Mouse (Mus musculus): ENCODE results near the gene Insr.

Gene Insr

GRCm38 (mm10) chr8:3275189-3275588, 4.2 kb downstream of the Insr start:
- WGBS = 65% methylated on average over 5 of the region's 5 CpGs

- 75% methylated on average over 3 of the region's 3 CpGs for WGBS
Observed at GRCm38 (mm10) chr8:3273799-3274198, 5.6 kb downstream of the Insr start.

- WGBS = 82% methylated on average over 3 of the region's 3 CpGs
Observed at GRCm38 (mm10) chr8:3267449-3267761, 12.0 kb downstream of the Insr start.

DNA sequence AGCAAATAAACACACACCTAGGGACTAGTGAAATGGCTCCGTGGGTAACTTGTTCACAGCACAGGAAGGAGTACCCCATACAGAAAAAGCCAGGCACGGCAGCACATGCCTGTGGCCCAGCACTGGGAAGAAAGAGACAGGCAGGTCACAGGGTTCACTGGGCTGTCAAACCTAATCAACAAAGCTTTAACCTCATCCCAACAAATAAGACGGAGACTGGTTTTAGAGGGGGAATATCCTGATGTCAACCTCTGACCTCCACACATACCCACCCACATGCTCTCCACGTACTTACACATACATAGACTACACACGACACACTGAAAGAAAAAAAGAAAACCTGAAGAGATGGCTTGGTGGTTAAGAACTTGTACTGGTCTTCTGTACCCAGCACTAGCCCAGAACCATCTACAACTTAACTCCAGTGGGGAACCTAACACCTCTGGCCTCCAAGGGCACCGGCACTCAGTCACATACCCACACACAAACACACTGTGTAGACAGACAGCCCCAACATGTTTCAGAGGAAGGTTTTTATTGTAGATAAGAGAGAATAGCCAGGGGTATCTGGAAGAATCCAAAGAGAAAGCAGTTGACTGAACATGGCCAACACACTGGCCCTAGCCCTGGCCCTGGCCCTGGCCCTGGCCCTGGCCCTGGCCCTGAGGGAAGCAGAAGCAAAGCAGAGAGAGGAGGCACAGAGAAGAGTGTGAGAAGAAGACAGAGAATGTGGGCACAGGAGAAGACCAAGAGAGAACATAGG, 12.6 kb downstream of the Insr start:
- 87% methylated on average over 6 of the region's 6 CpGs for WGBS

DNA sequence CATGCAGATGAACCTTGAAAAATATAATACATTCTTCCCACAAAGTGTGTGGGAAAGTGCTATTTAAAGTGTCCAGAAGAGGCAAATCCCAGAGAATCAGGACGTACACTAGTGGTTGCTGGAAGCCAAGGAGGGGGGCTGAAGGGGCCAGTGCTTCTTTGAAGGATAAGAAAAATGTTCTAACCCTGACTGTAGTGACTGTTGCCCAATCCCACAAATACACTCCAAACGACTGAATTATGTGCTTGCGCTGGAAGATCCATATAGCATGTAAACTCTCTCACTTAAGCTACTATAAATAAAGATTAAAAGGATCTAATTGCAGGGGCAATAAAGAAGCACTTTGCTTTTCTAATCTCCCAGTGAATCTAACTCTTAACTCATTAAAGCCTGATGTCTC, 14.2 kb downstream of the Insr start:
- 34% methylated on average over 3 of the region's 3 CpGs for WGBS

DNA sequence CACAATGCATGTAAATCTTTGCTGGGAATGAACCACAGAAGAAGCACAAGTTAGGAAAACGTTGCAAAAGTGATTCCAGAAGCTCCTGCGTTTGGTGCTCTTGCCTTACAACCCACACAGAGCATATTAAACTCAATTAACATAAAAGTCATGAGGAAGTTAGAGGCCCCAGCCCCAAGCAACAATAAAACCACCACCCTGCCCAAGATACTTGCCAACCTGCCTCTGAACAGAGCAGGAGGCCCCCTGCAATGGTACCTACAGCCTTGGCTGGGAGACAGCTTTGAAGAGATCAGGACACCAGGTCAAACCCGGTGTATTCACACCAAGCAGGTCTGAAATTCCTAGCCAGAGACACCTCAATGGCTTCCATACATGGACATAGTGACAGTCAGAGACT, 16.6 kb downstream of the Insr start:
- 47% methylated on average over 3 of the region's 3 CpGs for WGBS

DNA sequence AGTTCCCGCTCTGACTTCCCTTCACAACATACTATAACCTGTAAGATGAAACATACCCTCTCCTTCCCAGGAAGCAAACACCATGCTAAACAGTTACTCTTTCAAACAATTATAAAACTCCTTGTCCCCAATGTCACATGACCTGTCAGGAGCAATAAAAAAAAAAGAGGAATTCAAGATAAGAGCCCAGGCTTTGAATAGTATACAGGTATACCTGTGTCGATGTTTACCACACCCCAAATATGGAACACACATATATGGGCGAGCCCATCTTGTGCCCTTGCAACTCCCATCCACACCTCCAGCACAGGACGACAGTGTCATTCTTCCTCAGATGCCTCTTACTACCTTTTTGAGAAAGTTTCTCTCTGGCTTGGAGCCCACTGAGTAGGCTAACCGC, 18.3 kb downstream of the Insr start:
- WGBS = 90% methylated on average over 5 of the region's 5 CpGs

- 41% methylated on average over 9 of the region's 9 CpGs for WGBS
Observed at GRCm38 (mm10) chr8:3260127-3260811, 19.1 kb downstream of the Insr start.

DNA sequence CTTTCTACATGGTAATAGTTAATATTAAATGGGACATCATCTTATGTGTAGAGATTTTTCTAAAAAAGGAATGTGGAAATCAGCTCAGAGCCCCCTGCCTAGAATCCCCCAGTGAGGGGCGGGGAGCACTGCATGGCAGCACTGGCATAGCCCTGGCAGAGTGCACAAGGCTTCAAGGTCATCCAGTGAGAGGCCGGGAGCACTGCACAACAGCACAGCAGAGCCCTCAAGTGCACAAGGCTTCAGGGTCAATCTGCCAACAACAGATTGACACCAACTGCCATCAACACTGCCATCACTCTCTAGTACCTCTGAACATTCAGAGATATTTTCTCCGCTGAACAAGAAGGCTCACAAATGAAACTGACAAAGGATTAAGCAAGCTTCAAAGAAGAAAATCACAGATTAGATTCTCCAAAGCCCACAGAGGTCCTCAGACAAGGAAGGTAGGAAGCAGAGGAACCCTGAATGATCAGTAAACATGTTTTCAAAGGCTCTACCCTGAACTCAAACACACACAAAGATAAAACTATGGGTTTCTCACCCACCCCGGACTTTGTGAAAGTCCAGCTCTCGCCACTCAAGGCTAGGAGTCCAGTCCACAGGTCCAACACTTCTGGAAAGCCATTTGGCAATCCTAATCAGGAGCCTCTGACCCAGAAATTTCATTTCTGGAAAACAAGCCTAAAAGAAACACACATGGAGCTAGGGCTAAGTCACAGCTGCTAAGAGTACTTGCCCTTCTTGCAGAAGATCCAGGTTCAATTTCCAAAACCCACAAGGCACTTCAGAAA, 23.1 kb downstream of the Insr start:
- 82% methylated on average over 5 of the region's 5 CpGs for WGBS

DNA sequence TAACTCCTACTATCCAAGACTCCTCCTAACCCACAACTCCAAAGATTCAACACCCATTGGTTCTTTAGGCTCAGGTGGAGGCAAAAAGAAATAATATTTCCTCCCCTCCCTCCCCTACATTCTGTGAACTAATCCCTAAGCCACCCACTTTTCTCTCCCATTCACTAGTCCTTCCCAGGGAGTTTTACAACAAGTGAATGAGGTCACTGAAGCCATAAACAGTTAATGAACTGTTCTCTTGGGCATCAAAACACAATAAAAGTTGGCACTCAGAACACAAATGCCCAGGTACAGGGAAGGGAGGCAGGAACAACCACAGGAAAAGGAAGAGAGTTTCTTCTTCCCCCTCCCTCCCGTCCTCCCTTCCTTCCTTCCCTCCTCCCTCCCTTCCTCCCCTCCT, 24.1 kb downstream of the Insr start:
- WGBS = 67% methylated on average over 1 of the region's 1 CpGs

GRCm38 (mm10) chr8:3253179-3253578, 26.2 kb downstream of the Insr start:
- 31% methylated on average over 4 of the region's 4 CpGs for whole genome bisulfite sequencing

- 94% methylated on average over 6 of the region's 6 CpGs for WGBS
Observed at GRCm38 (mm10) chr8:3252665-3253064, 26.8 kb downstream of the Insr start.

DNA sequence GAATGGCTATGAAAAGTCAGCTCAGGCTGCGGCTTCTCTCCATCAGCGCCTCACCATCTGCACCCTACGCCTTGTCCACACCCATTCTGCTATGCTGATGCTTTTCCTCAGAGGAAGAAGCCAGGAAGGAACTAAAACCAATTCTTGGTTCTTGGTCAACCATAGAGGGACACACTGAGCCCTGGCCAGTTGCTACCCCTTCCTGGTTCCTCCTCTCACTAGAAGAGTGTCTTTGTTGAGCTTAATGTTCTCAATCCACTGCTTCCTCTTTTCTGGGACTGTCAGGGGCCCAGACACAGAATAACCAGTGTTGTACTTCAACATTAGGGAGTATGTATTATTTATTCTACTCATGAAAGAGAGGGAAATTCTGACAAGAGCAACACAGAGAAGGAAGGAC, 28.3 kb downstream of the Insr start:
- WGBS = 82% methylated on average over 3 of the region's 3 CpGs

DNA sequence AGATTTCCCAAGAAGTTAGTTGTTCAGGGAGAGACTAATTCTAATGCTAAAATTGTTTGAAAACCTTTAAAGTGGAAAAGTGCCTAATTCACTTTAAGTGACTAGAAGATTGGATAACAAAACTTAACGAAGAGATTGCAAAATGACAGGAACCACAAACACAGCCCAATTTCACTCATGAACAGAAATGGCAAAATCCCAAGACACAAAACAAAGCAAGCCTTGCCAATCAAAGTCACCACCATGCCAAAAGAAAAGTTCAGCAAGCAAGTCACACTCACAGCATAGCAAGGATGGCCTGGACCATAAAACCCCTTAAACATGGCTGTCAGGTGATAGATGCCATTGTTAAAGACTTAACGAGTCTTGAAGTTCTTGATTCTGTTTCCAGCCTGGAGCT, 29.5 kb downstream of the Insr start:
- 37% methylated on average over 2 of the region's 2 CpGs for WGBS

DNA sequence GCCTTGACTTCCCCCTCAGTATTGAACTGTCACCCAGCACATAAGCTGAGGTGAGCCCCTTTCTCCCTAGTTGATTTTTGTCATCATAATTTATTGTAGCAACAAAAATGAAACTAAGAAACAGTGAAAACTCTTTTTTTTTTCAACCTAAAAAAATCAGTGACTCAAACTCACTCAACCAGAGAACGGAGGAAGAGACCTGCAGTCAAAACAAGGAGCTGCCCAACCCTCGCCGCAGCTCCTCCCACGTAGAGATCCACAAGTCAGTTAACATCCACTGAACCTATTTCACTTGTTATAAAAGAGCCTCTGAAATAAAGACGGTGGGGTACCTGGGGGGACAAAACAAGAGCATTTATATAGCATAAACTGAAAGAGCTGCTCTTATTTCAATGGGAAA, 30.7 kb downstream of the Insr start:
- 57% methylated on average over 5 of the region's 5 CpGs for WGBS

GRCm38 (mm10) chr8:3247129-3247528, 32.3 kb downstream of the Insr start:
- 66% methylated on average over 1 of the region's 1 CpGs for WGBS

DNA sequence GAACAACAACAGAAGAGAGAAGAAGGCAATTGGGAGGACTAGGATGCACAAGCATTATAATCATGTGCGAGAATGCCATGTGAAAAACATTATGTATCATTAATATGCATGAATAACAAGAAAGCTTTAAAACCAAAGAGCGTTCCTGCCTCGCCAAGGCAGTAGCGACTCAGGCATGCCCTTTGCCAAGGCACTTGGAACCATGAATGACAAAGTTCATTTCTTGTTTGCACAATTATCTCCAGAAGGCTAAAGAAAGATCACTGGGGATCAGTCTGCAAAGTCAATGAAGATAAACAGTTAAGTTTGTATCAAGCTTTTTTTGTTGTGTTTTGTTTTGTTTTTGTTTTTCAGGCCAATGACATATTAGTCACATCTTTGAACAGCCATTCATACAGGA, 36.2 kb downstream of the Insr start:
- WGBS = 64% methylated on average over 4 of the region's 4 CpGs

- WGBS = 93% methylated on average over 3 of the region's 3 CpGs
Observed at GRCm38 (mm10) chr8:3240725-3241124, 38.7 kb downstream of the Insr start.

GRCm38 (mm10) chr8:3239641-3240040, 39.8 kb downstream of the Insr start:
- 56% methylated on average over 3 of the region's 3 CpGs for WGBS

- 82% methylated on average over 3 of the region's 3 CpGs for WGBS
Observed at GRCm38 (mm10) chr8:3238792-3239191, 40.6 kb downstream of the Insr start.

DNA sequence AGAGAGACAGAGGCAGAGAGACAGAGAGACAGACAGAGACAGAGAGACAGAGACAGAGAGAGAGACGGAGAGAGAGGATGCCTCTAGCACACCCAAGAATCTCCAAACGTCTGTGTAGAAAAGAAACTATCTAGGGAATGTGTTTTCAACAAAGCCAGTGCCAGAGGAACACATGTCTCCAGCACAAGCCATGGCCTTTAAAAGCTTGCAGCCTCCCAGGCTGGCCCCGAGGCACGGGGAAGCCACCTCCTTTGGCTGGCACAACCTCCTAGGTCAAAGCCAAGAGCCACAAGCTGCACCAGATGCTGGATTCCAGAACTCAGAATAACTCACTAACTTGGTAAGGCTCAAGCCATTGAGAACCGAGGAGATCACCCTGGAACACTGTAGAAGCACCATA, 42.1 kb downstream of the Insr start:
- 28% methylated on average over 5 of the region's 5 CpGs for WGBS

GRCm38 (mm10) chr8:3236277-3236676, 43.1 kb downstream of the Insr start:
- WGBS = 55% methylated on average over 3 of the region's 3 CpGs

GRCm38 (mm10) chr8:3234569-3234968, 44.8 kb downstream of the Insr start:
- WGBS = 86% methylated on average over 3 of the region's 3 CpGs

Data from cerebral cortex, adult 2 months (tissue).